Mouse (Mus musculus) ES-Bruce4 (cell line): ENCODE measurements around the gene Kifc3.

ENCODE experiments used
- CTCF ChIP-seq: IDR thresholded peaks from one replicate; pipeline ENCODE4 v1.8.1; 2011; ENCODE audit warnings: low read depth, low read length
- POLR2A ChIP-seq: IDR thresholded peaks from one replicate; pipeline ENCODE4 v1.8.1; 2011; ENCODE audit warnings: low read length; ENCODE audit not compliant: insufficient read depth

GRCm38 (mm10) chr8:95205946-95206345 is 3.3 kb upstream of the Kifc3 start:
- TF ChIP-seq CTCF (no peak), POLR2A (no peak)
